Mouse (Mus musculus): ENCODE data around the gene H2-DMb1. TPM values are rescaled to one million over a fixed set of nuclear protein-coding genes. Genes with fewer than 3 reads are reported as not detected.

The H2-DMb1 gene
- polyA plus RNA-seq, 1 experiment from 2014 or later = 2.6 TPM

GRCm38 (mm10) chr17:34118113-34118872, 34.6 kb upstream of the H2-DMb1 start:
- peaks cover 28% of the 10 kb centered on the region for H3K4me1 ChIP-seq
- WGBS = under 1% methylated on average over 66 of the region's 67 CpGs
- H3K27me3 ChIP-seq = no peaks in the 10 kb centered on the region
- peaks cover 47% of the 10 kb centered on the region for H3K36me3 ChIP-seq
- H3K4me2 ChIP-seq = peak overlapping the region; percentile 83
- peak overlapping the region; percentile 81 for H3K4me3 ChIP-seq
- no peak for ATAC-seq (ENCODE audit: insufficient number of reproducible peaks, low FRiP score, low TSS enrichment, low read depth)
- H3K9me3 ChIP-seq = no peaks in the 10 kb centered on the region
- H3K27ac ChIP-seq = peak overlapping the region; percentile 99
- peak overlapping the region; percentile 69 for H3K9ac ChIP-seq

- no peaks in the 10 kb centered on the region for H3K27me3 ChIP-seq
- H3K4me2 ChIP-seq = peak overlapping the region; percentile 83
- H3K4me3 ChIP-seq = peak overlapping the region; percentile 81
- 0% methylated on average over 38 of the region's 38 CpGs for WGBS
- H3K9me3 ChIP-seq = no peaks in the 10 kb centered on the region
- peaks cover 29% of the 10 kb centered on the region for H3K4me1 ChIP-seq
- H3K36me3 ChIP-seq = peaks cover 41% of the 10 kb centered on the region
- peak overlapping the region; percentile 99 for H3K27ac ChIP-seq
- no peak; the same call in 1 of the 2 replicates for ATAC-seq (ENCODE audit: insufficient number of reproducible peaks, low FRiP score, low TSS enrichment, low read depth)
- peak overlapping the region; percentile 69 for H3K9ac ChIP-seq
Observed at GRCm38 (mm10) chr17:34118873-34119248, 34.0 kb upstream of the H2-DMb1 start.

- Histone ChIP-seq H3K4me2 (peak within 1 kb of the TSS; percentile 83), H3K9me3 (no peaks in the 10 kb centered on the region), H3K9ac (peak within 1 kb of the TSS; percentile 85), H3K27me3 (no peaks in the 10 kb centered on the region), H3K27ac (peak within 1 kb of the TSS; percentile 99), H3K4me1 (peaks cover 35% of the 10 kb centered on the region), H3K36me3 (peaks cover 34% of the 10 kb centered on the region), H3K4me3 (peak within 1 kb of the TSS; percentile 81)
- WGBS = under 1% methylated on average over 96 of the region's 96 CpGs
- ATAC-seq (ENCODE audit: insufficient number of reproducible peaks, low FRiP score, low TSS enrichment, low read depth) = peak; percentile 80
Observed at GRCm38 (mm10) chr17:34119249-34120179, 33.4 kb upstream of the H2-DMb1 start, which contains the start of gene H2-DMa. Gene H2-DMa (plus strand): TSS chr17:34119541.

- under 1% methylated on average over 39 of the region's 42 CpGs for WGBS
- Histone ChIP-seq H3K4me3 (peak overlapping the region; percentile 81), H3K9me3 (no peaks in the 10 kb centered on the region), H3K27ac (peak overlapping the region; percentile 99), H3K36me3 (peaks cover 27% of the 10 kb centered on the region), H3K4me2 (peak overlapping the region; percentile 61), H3K4me1 (peaks cover 30% of the 10 kb centered on the region), H3K27me3 (no peaks in the 10 kb centered on the region), H3K9ac (peak overlapping the region; percentile 85)
- 0 out of 2 replicates have a peak, but pooled peaks have one; percentile 3 for ATAC-seq (ENCODE audit: insufficient number of reproducible peaks, low FRiP score, low TSS enrichment, low read depth)
Observed at GRCm38 (mm10) chr17:34120180-34120723, 32.6 kb upstream of the H2-DMb1 start.

- Histone ChIP-seq H3K9ac (peak overlapping the region; percentile 85), H3K27me3 (no peaks in the 10 kb centered on the region), H3K36me3 (peaks cover 22% of the 10 kb centered on the region), H3K4me2 (peak overlapping the region; percentile 61), H3K4me3 (peak overlapping the region; percentile 81), H3K9me3 (no peaks in the 10 kb centered on the region), H3K4me1 (peaks cover 24% of the 10 kb centered on the region), H3K27ac (peak overlapping the region; percentile 99)
- ATAC-seq (ENCODE audit: insufficient number of reproducible peaks, low FRiP score, low TSS enrichment, low read depth) = no peak
- WGBS = 0% methylated on average over 31 of the region's 31 CpGs
Observed at GRCm38 (mm10) chr17:34120814-34121171, 32.1 kb upstream of the H2-DMb1 start.

- H3K4me3 ChIP-seq = peak overlapping the region; percentile 81
- H3K27ac ChIP-seq = peak overlapping the region; percentile 99
- H3K4me1 ChIP-seq = peaks cover 23% of the 10 kb centered on the region
- H3K9me3 ChIP-seq = no peaks in the 10 kb centered on the region
- H3K9ac ChIP-seq = peak overlapping the region; percentile 85
- no peaks in the 10 kb centered on the region for H3K27me3 ChIP-seq
- ATAC-seq (ENCODE audit: insufficient number of reproducible peaks, low FRiP score, low TSS enrichment, low read depth) = peak; percentile 61
- peak overlapping the region; percentile 61 for H3K4me2 ChIP-seq
- WGBS = under 1% methylated on average over 35 of the region's 35 CpGs
- peaks cover 22% of the 10 kb centered on the region for H3K36me3 ChIP-seq
Observed at GRCm38 (mm10) chr17:34121172-34121878, 31.5 kb upstream of the H2-DMb1 start.

- Histone ChIP-seq H3K4me2 (peak overlapping the region; percentile 61), H3K9ac (peak overlapping the region; percentile 85), H3K36me3 (peaks cover 17% of the 10 kb centered on the region), H3K27me3 (no peaks in the 10 kb centered on the region), H3K9me3 (no peaks in the 10 kb centered on the region), H3K4me1 (peaks cover 23% of the 10 kb centered on the region), H3K27ac (peak overlapping the region; percentile 99), H3K4me3 (peak overlapping the region; percentile 81)
- no peak for ATAC-seq (ENCODE audit: insufficient number of reproducible peaks, low FRiP score, low TSS enrichment, low read depth)
- WGBS = 2% methylated on average over 8 of the region's 10 CpGs
Observed at GRCm38 (mm10) chr17:34121879-34122187, 31.0 kb upstream of the H2-DMb1 start.

- ATAC-seq (ENCODE audit: insufficient number of reproducible peaks, low FRiP score, low TSS enrichment, low read depth) = peak; percentile 66
- H3K9ac ChIP-seq = peak within 1 kb of the TSS; percentile 85
- H3K36me3 ChIP-seq = peaks cover 12% of the 10 kb centered on the region
- H3K9me3 ChIP-seq = no peaks in the 10 kb centered on the region
- peak within 1 kb of the TSS; percentile 61 for H3K4me2 ChIP-seq
- H3K4me1 ChIP-seq = peaks cover 24% of the 10 kb centered on the region
- H3K27ac ChIP-seq = peak within 1 kb of the TSS; percentile 99
- peak within 1 kb of the TSS; percentile 81 for H3K4me3 ChIP-seq
- no peaks in the 10 kb centered on the region for H3K27me3 ChIP-seq
- WGBS = under 1% methylated on average over 71 of the region's 75 CpGs
Observed at GRCm38 (mm10) chr17:34122188-34122984, 30.5 kb upstream of the H2-DMb1 start, which contains the start of gene Brd2. Gene Brd2 (minus strand): TSS chr17:34122634.

- Histone ChIP-seq H3K9ac (peak overlapping the region; percentile 85), H3K36me3 (peaks cover 11% of the 10 kb centered on the region), H3K27me3 (no peaks in the 10 kb centered on the region), H3K4me2 (peak overlapping the region; percentile 61), H3K4me1 (peaks cover 29% of the 10 kb centered on the region), H3K27ac (peak overlapping the region; percentile 99), H3K4me3 (peak overlapping the region; percentile 81), H3K9me3 (no peaks in the 10 kb centered on the region)
- ATAC-seq (ENCODE audit: insufficient number of reproducible peaks, low FRiP score, low TSS enrichment, low read depth) = no peak
- WGBS = under 1% methylated on average over 7 of the region's 7 CpGs
Observed at GRCm38 (mm10) chr17:34123111-34123510, 29.8 kb upstream of the H2-DMb1 start.

- Histone ChIP-seq H3K9me3 (no peaks in the 10 kb centered on the region), H3K36me3 (peaks cover 7% of the 10 kb centered on the region), H3K4me2 (peak overlapping the region; percentile 61), H3K27ac (peak overlapping the region; percentile 99), H3K27me3 (no peaks in the 10 kb centered on the region), H3K4me1 (peaks cover 32% of the 10 kb centered on the region), H3K4me3 (peak overlapping the region; percentile 81), H3K9ac (peak overlapping the region; percentile 85)
- no peak for ATAC-seq (ENCODE audit: insufficient number of reproducible peaks, low FRiP score, low TSS enrichment, low read depth)
- WGBS = 2% methylated on average over 2 of the region's 2 CpGs
Observed at GRCm38 (mm10) chr17:34123518-34123917, 29.4 kb upstream of the H2-DMb1 start.

Data from limb, embryonic 15.5 days (tissue).